19 mouse cellular contexts compared by ENCODE assay signal in the genomic region with DNA sequence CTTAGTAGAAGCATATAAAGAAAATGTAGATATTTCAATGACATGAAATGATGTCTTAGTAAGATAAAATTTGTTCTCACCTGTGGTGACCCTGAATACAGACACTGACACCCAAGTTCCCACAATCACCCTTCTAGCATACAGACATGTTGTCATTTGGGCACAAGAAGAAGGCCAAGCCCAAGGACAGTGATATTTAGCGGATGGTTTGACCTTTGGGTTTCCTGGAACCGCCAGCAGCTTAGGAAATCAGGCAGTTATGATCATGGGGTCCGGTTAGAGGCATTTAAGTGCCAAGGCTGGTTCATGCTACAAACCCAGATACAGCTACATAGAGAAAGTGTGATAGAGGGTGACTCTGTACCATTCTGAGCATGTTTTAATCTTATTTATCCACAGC.
DNase-seq lines count a peak whose midpoint lies in the region; ATAC-seq lines count a peak whose summit lies in the region.
"Had no signal": no experiment of that assay in that cellular context is flagged by ENCODE, and none has a peak within 500 bp of the region (broad histone marks: within the 10 kb centered on the region; RNA-seq: fewer than 3 reads in every experiment).

No protein-coding gene starts in this region.

- DNase-seq in adrenal gland, adult (ENCODE audit: inconsistent age in 2 of 2, low spot score in 1 of 2), result peak; percentile 39 to 88
- no peak for DNase-seq in adrenal gland, postnatal 4 days (ENCODE audit: low spot score in 2 of 2)
- DNase-seq in adrenal gland, postnatal 10 days, result peak; percentile 16
- DNase-seq in adrenal gland, postnatal 25 days, result peak; percentile 2
- no peak for DNase-seq in thymus, postnatal 0 days (ENCODE audit: low spot score)
- DNase-seq in heart, adult 11 months, result no peak
- DNase-seq: B cell, adult 2 months; cerebellum, adult 11-12 months; cerebellum, adult 2 months; cerebellum, adult 9-10 months; cerebellum, postnatal 10 days; cerebellum, postnatal 25 days; forebrain, postnatal 0 days had no signal

- ATAC-seq in megakaryocyte-erythroid progenitor cell, adult 5-6 weeks (replicated peaks; ENCODE audit: low FRiP score, low TSS enrichment, poor library complexity, severe bottlenecking), result no peak
- ATAC-seq: activated CD4-positive, CD25-positive, alpha-beta regulatory T cell, adult 4 months; CD4-positive, CD25-positive, alpha-beta regulatory T cell, adult 4 months; forebrain, embryonic 13.5 days; forebrain, embryonic 15.5 days; forebrain, postnatal 0 days; Patski had no signal

Comparison
In these comparisons a context has a peak if more than half of its experiments do, and no peak if none do; other contexts are left out.
1. DNase-seq: peak in adrenal gland, adult (2 of 2), adrenal gland, postnatal 10 days (single experiment) and adrenal gland, postnatal 25 days (single experiment); none in adrenal gland, postnatal 4 days (0 of 2), thymus, postnatal 0 days (single experiment) and heart, adult 11 months (single experiment).